Mouse (Mus musculus): ENCODE data around the gene AW549877. TPM values are rescaled to one million over a fixed set of nuclear protein-coding genes. Genes with fewer than 3 reads are reported as not detected.

The AW549877 gene
- polyA plus RNA-seq, 1 experiment from 2014 or later = 65.5 TPM

Other genes starting within 250 kb of the AW549877 start
- 5.6 and 7.1 TPM in 2 replicates for gene Fbxo4, start 16.2 kb downstream of the AW549877 start, polyA plus RNA-seq (2014; fragmentation: Nextera tagmentation; extraction: Ambion mirVana)
- gene Oxct1, start 30.6 kb upstream of the AW549877 start, polyA plus RNA-seq (2014; fragmentation: Nextera tagmentation; extraction: Ambion mirVana) = 190 and 208 TPM in 2 replicates

Data from midbrain, embryonic 11.5 days (tissue).